24 mouse cellular contexts compared by ENCODE assay signal in the genomic region with DNA sequence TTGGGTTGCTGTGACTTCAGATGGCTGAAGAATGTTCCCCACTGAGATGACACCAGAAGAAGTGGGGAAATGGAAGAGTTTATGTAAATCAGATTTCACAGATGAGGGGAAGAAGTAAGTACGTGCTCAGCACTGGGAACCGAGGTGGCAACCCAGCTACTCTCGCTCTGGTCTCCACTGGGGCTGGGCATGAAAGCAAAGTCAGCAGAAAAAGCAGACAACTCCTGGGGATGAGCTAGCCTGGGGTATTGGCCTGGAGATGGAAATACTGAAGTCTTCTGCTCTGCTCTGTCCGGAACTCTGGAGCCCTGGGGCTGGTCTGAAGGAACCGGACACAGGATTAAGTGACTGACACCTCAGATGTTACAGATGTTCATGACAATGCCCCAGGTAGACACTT. TPM values are rescaled to one million over a fixed set of nuclear protein-coding genes. Genes with fewer than 3 reads are reported as not detected.
DNase-seq lines count a peak whose midpoint lies in the region; ATAC-seq and TF ChIP-seq lines count a peak whose summit lies in the region.
"Had no signal": no experiment of that assay in that cellular context is flagged by ENCODE, and none has a peak within 500 bp of the region (broad histone marks: within the 10 kb centered on the region; RNA-seq: fewer than 3 reads in every experiment).

No protein-coding gene starts in this region.

- no peak overlapping the region for H3K27ac ChIP-seq in liver, postnatal 0 days (ENCODE audit: low read depth)
- H3K27ac ChIP-seq in CH12.LX (ENCODE audit: insufficient read depth, low read depth): no peak overlapping the region
- H3K27ac ChIP-seq: embryonic facial prominence, embryonic 10.5 days; embryonic facial prominence, embryonic 12.5 days; forebrain, embryonic 13.5 days; forebrain, embryonic 15.5 days had no signal

- peak; percentile 66 for DNase-seq in heart, adult 11 months
- no peak for DNase-seq in heart, adult 9 months (ENCODE audit: low spot score in 2 of 2)
- DNase-seq in liver, postnatal 0 days: peak; percentile 5
- no peak for DNase-seq in liver
- peak; percentile 6 for DNase-seq in CH12.LX (ENCODE audit: extremely low read depth)
- DNase-seq in lung, postnatal 36 days: no peak
- DNase-seq: cerebellum, adult 11-12 months; cerebellum, adult 2 months had no signal

- H3K4me2 ChIP-seq in liver, postnatal 0 days (ENCODE audit: low read depth, low read length): no peak overlapping the region
- no peak overlapping the region for H3K4me2 ChIP-seq in CH12.LX (ENCODE audit: insufficient read depth, low read depth, poor library complexity, severe bottlenecking)
- H3K4me2 ChIP-seq: embryonic facial prominence, embryonic 12.5 days; forebrain, embryonic 13.5 days; forebrain, embryonic 15.5 days had no signal

- no peaks in the 10 kb centered on the region for H3K9me3 ChIP-seq in liver, postnatal 0 days (ENCODE audit: low read length)
- H3K9me3 ChIP-seq in CH12.LX (replicated peaks; ENCODE audit: low read length): no peaks in the 10 kb centered on the region
- H3K9me3 ChIP-seq: embryonic facial prominence, embryonic 10.5 days; embryonic facial prominence, embryonic 12.5 days; forebrain, embryonic 13.5 days; forebrain, embryonic 15.5 days had no signal

- TF ChIP-seq CTCF in liver, postnatal 0 days (IDR thresholded peaks at IDR 0.05; ENCODE audit: low read depth): no peak
- no peak for TF ChIP-seq CTCF in CH12.LX (conservative IDR thresholded peaks at IDR 0.05 in 1 of 2, IDR thresholded peaks at IDR 0.05 in 1 of 2; ENCODE audit: low read depth in 2 of 2, low read length in 2 of 2)

- H3K9ac ChIP-seq in liver, postnatal 0 days (replicated peaks): no peak overlapping the region
- H3K9ac ChIP-seq in CH12.LX (ENCODE audit: insufficient read depth, low read depth): no peak overlapping the region
- H3K9ac ChIP-seq: embryonic facial prominence, embryonic 12.5 days; forebrain, embryonic 13.5 days; forebrain, embryonic 15.5 days; forebrain, postnatal 0 days had no signal

- no peak for TF ChIP-seq POLR2A in CH12.LX (IDR thresholded peaks at IDR 0.05; ENCODE audit: low read depth, low read length)

- 84% methylated on average over 5 of the region's 5 CpGs for WGBS in liver, postnatal 0 days (ENCODE audit: insufficient replicate concordance)

- H3K4me1 ChIP-seq in liver, postnatal 0 days (ENCODE audit: insufficient read depth): no peaks in the 10 kb centered on the region
- H3K4me1 ChIP-seq in CH12.LX (ENCODE audit: control insufficient read depth in 1 of 2, insufficient read depth in 2 of 2): peaks cover 0 to 17% of the 10 kb centered on the region in 2 experiments; a peak in 2 of 4 replicates
- H3K4me1 ChIP-seq: embryonic facial prominence, embryonic 10.5 days; embryonic facial prominence, embryonic 12.5 days; forebrain, embryonic 13.5 days; forebrain, embryonic 15.5 days had no signal

- in situ Hi-C loops in CH12.LX (cut with MboI; ENCODE audit: low pct_ligation_motif_present, low pct_unique_long_range_greater_than_20kb, low sequenced_read_pairs): loop anchor here (10.0 to 25.0 kb wide), 2 partner anchors 89 to 317 kb away; a partner anchor contains a TSS

- no peak for ATAC-seq in liver, postnatal 0 days
- ATAC-seq: activated CD4-positive, CD25-positive, alpha-beta regulatory T cell, adult 4 months; CD4-positive, CD25-positive, alpha-beta regulatory T cell, adult 4 months; forebrain, embryonic 13.5 days; forebrain, postnatal 0 days had no signal

- H3K36me3 ChIP-seq in liver, postnatal 0 days (replicated peaks; ENCODE audit: insufficient read depth, low read length): no peaks in the 10 kb centered on the region
- H3K36me3 ChIP-seq in CH12.LX (replicated peaks in 1 of 2; ENCODE audit: control insufficient read depth in 1 of 2, insufficient read depth in 1 of 2, low read length in 1 of 2): no peaks in the 10 kb centered on the region
- H3K36me3 ChIP-seq: embryonic facial prominence, embryonic 10.5 days; embryonic facial prominence, embryonic 12.5 days; forebrain, embryonic 15.5 days had no signal

- no peak for TF ChIP-seq RAD21 in CH12.LX (IDR thresholded peaks at IDR 0.05; ENCODE audit: low read depth, low read length)

- H3K4me3 ChIP-seq in liver, postnatal 0 days (ENCODE audit: low read depth, low read length): no peak overlapping the region
- no peak overlapping the region for H3K4me3 ChIP-seq in CH12.LX (replicated peaks in 1 of 3; ENCODE audit: low read depth in 2 of 3, low read length in 2 of 3, poor library complexity in 1 of 3)
- H3K4me3 ChIP-seq: embryonic facial prominence, embryonic 10.5 days; embryonic facial prominence, embryonic 12.5 days; forebrain, embryonic 13.5 days; forebrain, embryonic 15.5 days had no signal

- no peak for TF ChIP-seq EP300 in liver, postnatal 0 days (IDR thresholded peaks at IDR 0.05; ENCODE audit: low read depth)
- no peak for TF ChIP-seq EP300 in CH12.LX (IDR thresholded peaks at IDR 0.05; ENCODE audit: low read length)

- H3K27me3 ChIP-seq in liver, postnatal 0 days (ENCODE audit: insufficient read depth, low read length): no peaks in the 10 kb centered on the region
- H3K27me3 ChIP-seq in CH12.LX (replicated peaks): peaks cover 2% of the 10 kb centered on the region
- H3K27me3 ChIP-seq: embryonic facial prominence, embryonic 12.5 days; forebrain, embryonic 13.5 days; forebrain, embryonic 15.5 days had no signal

- dilution Hi-C loops in CH12.LX (cut with MboI; ENCODE audit: extremely low pct_ligation_motif_present, extremely low pct_unique_long_range_greater_than_20kb, low sequenced_read_pairs): no loop called here

- no peaks in the 10 kb centered on the region for H3K79me2 ChIP-seq in CH12.LX (replicated peaks; ENCODE audit: control insufficient read depth, extremely low read depth, insufficient read depth, poor library complexity, severe bottlenecking)

TF ChIP-seq in CH12.LX, 34 proteins besides CTCF, POLR2A, EP300 and RAD21:
- TF ChIP-seq BHLHE40 (IDR thresholded peaks at IDR 0.05; ENCODE audit: low read depth, low read length): no peak
- TF ChIP-seq CHD2 (IDR thresholded peaks at IDR 0.05; ENCODE audit: low read length): no peak
- no peak for TF ChIP-seq MAZ (IDR thresholded peaks at IDR 0.05; ENCODE audit: low read depth, low read length)
- TF ChIP-seq ZNF384 (IDR thresholded peaks at IDR 0.05; ENCODE audit: low read depth, low read length): no peak
- no peak for TF ChIP-seq UBTF (IDR thresholded peaks at IDR 0.05; ENCODE audit: low read depth, low read length)
- no peak for TF ChIP-seq ZMIZ1 (IDR thresholded peaks at IDR 0.05; ENCODE audit: low read depth, low read length)

RNA-seq across cellular contexts. Expression of a gene that starts 20.6 kb away (rescaled TPM):
- polyA plus RNA-seq in liver, postnatal 0 days (2015; fragmentation: Nextera tagmentation; extraction: Ambion mirVana): not detected in 2 replicates
- total RNA-seq in CH12.LX (2012; rRNA removed): not detected in 2 replicates
- total RNA-seq in CH12.LX (2014; rRNA removed): not detected in 2 replicates
- not detected in 2 replicates for polyA plus RNA-seq in CH12.LX (2012; ENCODE audit: insufficient read length, low read depth)
- total RNA-seq: adrenal gland, adult 18-20 months; adrenal gland, postnatal 14 days; adrenal gland, postnatal 36 days; forebrain, postnatal 0 days; MEL had no signal
- polyA plus RNA-seq: CD4-positive, CD25-positive, alpha-beta regulatory T cell, adult 4 months; cerebellum, adult 2 months; cortical plate, adult 2 months; embryonic facial prominence, embryonic 10.5 days; embryonic facial prominence, embryonic 12.5 days; embryonic facial prominence, embryonic 14.5 days; forebrain, embryonic 11.5 days; forebrain, embryonic 13.5 days; forebrain, embryonic 15.5 days; forebrain, postnatal 0 days had no signal

RNA-seq across cellular contexts. Expression of a gene that starts 24.5 kb away (rescaled TPM):
- not detected in 2 replicates for polyA plus RNA-seq in liver, postnatal 0 days (2015; fragmentation: Nextera tagmentation; extraction: Ambion mirVana)
- total RNA-seq in CH12.LX (2012; rRNA removed) (not detected in 2 replicates), CH12.LX (2014; rRNA removed) (not detected in 2 replicates)
- polyA plus RNA-seq in CH12.LX (2012; ENCODE audit: insufficient read length, low read depth): not detected in 2 replicates
- total RNA-seq: adrenal gland, adult 18-20 months; adrenal gland, adult 8-10 months; adrenal gland, postnatal 14 days; adrenal gland, postnatal 36 days; ES-E14; forebrain, postnatal 0 days; MEL had no signal
- polyA plus RNA-seq: activated CD4-positive, CD25-positive, alpha-beta regulatory T cell, adult 4 months; CD4-positive, CD25-positive, alpha-beta regulatory T cell, adult 4 months; cerebellum, adult 2 months; cortical plate, adult 2 months; embryonic facial prominence, embryonic 10.5 days; embryonic facial prominence, embryonic 12.5 days; embryonic facial prominence, embryonic 14.5 days; forebrain, embryonic 11.5 days; forebrain, embryonic 13.5 days; forebrain, embryonic 15.5 days; forebrain, postnatal 0 days had no signal

RNA-seq across cellular contexts. Expression of a gene that starts 32.5 kb away (rescaled TPM):
- not detected in 2 replicates for polyA plus RNA-seq in liver, postnatal 0 days (2015; fragmentation: Nextera tagmentation; extraction: Ambion mirVana)
- total RNA-seq in CH12.LX (2012; rRNA removed) (not detected in 2 replicates), CH12.LX (2014; rRNA removed) (not detected in 2 replicates)
- not detected in 2 replicates for polyA plus RNA-seq in CH12.LX (2012; ENCODE audit: insufficient read length, low read depth)
- total RNA-seq: adrenal gland, adult 18-20 months; adrenal gland, postnatal 14 days; adrenal gland, postnatal 36 days; ES-E14; forebrain, postnatal 0 days; MEL had no signal
- polyA plus RNA-seq: activated CD4-positive, CD25-positive, alpha-beta regulatory T cell, adult 4 months; CD4-positive, CD25-positive, alpha-beta regulatory T cell, adult 4 months; cerebellum, adult 2 months; cortical plate, adult 2 months; embryonic facial prominence, embryonic 10.5 days; embryonic facial prominence, embryonic 12.5 days; embryonic facial prominence, embryonic 14.5 days; forebrain, embryonic 11.5 days; forebrain, embryonic 13.5 days; forebrain, embryonic 15.5 days; forebrain, postnatal 0 days had no signal

Comparison
In these comparisons a context has a peak if more than half of its experiments do, and no peak if none do; other contexts are left out.
1. DNase-seq: peak in heart, adult 11 months (single experiment), liver, postnatal 0 days (single experiment) and CH12.LX (single experiment); none in heart, adult 9 months (0 of 2), liver (single experiment) and lung, postnatal 36 days (single experiment).